Mouse (Mus musculus): ENCODE results near the gene Mdc1.
A peak's percentile ranks its signal among the peaks of the same experiment; 100 is the strongest.

The Mdc1 gene

GRCm38 (mm10) chr17:35887725-35888124 lies 46.4 kb downstream of the Mdc1 start:
- DNase-seq: no peak

GRCm38 (mm10) chr17:35896781-35897643 lies 55.7 kb downstream of the Mdc1 start, which contains the start of gene 2310061I04Rik:
Gene 2310061I04Rik, minus strand, starts transcription at chr17:35897431.
- DNase-seq: peak; percentile 95

GRCm38 (mm10) chr17:35897644-35898573 lies 56.6 kb downstream of the Mdc1 start:
- DNase-seq: peak; percentile 75

DNA sequence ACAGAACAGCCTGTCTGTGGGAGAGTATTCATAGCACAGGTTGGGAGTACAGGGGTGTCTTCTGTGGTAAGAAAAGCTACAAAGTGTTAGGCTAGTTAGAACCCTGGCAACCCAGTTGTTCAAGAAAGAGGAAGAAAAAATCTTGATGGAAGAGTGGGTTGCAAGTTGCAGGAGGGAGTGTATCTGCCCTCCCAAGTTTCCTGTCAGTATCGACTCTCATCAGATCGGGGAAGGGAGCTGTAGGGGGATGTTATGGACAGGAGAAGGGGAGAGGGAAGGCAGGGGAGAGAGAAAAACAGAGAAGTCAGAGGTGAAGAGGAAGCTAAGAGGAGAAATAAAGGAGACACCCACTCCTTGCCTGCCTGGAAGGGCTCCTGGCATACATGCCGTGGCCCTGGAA lies 59.3 kb downstream of the Mdc1 start:
- DNase-seq: no peak

- DNase-seq: no peak
Measured at GRCm38 (mm10) chr17:35903343-35903991, 62.2 kb downstream of the Mdc1 start.

- DNase-seq: no peak
Measured at GRCm38 (mm10) chr17:35903992-35904355, 62.7 kb downstream of the Mdc1 start.

- DNase-seq: no peak
Measured at GRCm38 (mm10) chr17:35905587-35905986, 64.3 kb downstream of the Mdc1 start.

- DNase-seq: no peak
Measured at GRCm38 (mm10) chr17:35907609-35908008, 66.3 kb downstream of the Mdc1 start.
